Mouse (Mus musculus) liver, postnatal 0 days (tissue): Measurements from ENCODE around the gene Gosr1. TPM values are rescaled to one million over a fixed set of nuclear protein-coding genes. Genes with fewer than 3 reads are reported as not detected.
A peak's percentile ranks its signal among the peaks of the same experiment; 100 is the strongest.

Source experiments
- ATAC-seq: fragments of 200-750 bp; cut with Nextera tagmentation; 2 replicates; pipeline ENCODE4 v1.8.0; 2017; ENCODE audit warnings: mild to moderate bottlenecking, moderate library complexity
- DNase-seq: peaks from one replicate; pipeline ENCODE4 v3.0.0-alpha.2; 2016
- H3K27ac ChIP-seq: fragments of 300-500 bp; sonication (generic); 2 replicates; pipeline ENCODE4 v1.5.1; 2014; ENCODE audit warnings: antibody characterized with exemption, moderate library complexity, mild to moderate bottlenecking, low read depth
- H3K27me3 ChIP-seq: fragments of 300-500 bp; sonication (generic); 2 replicates; pipeline ENCODE4 v1.6.1; 2014; ENCODE audit warnings: low read length, control low read depth, mixed read lengths; ENCODE audit not compliant: insufficient read depth
- H3K36me3 ChIP-seq: fragments of 300-500 bp; sonication (generic); replicated peaks from 2 replicates; pipeline ENCODE4 v1.6.1; 2014; ENCODE audit warnings: mild to moderate bottlenecking, control low read depth, low read length, moderate library complexity, mixed read lengths; ENCODE audit not compliant: insufficient read depth
- H3K4me1 ChIP-seq: fragments of 300-500 bp; sonication (generic); 2 replicates; pipeline ENCODE4 v1.6.1; 2014; ENCODE audit warnings: antibody characterized with exemption, mild to moderate bottlenecking, control low read depth; ENCODE audit not compliant: insufficient read depth
- H3K4me2 ChIP-seq: fragments of 300-500 bp; sonication (generic); 2 replicates; pipeline ENCODE4 v1.6.1; 2014; ENCODE audit warnings: low read depth, mild to moderate bottlenecking, low read length, moderate library complexity, mixed read lengths
- H3K4me3 ChIP-seq: fragments of 300-500 bp; sonication (generic); 2 replicates; pipeline ENCODE4 v1.5.1; 2014; ENCODE audit warnings: low read depth, low read length
- H3K9ac ChIP-seq: fragments of 300-500 bp; sonication (generic); replicated peaks from 2 replicates; pipeline ENCODE4 v1.6.1; 2014; ENCODE audit warnings: mild to moderate bottlenecking, moderate library complexity
- H3K9me3 ChIP-seq: fragments of 300-500 bp; sonication (generic); 2 replicates; pipeline ENCODE4 v1.6.1; 2016; ENCODE audit warnings: mild to moderate bottlenecking, control low read depth, low read length, mixed read lengths
- CTCF ChIP-seq: sonication (generic); IDR thresholded peaks from 2 replicates; pipeline ENCODE4 v1.5.1; 2016; ENCODE audit warnings: antibody characterized with exemption, low read depth
- EP300 ChIP-seq: IDR thresholded peaks from 2 replicates; pipeline ENCODE4 v1.6.1; 2016; ENCODE audit warnings: antibody characterized with exemption, low read depth, mild to moderate bottlenecking
- WGBS: fragments of 180-500 bp; shearing (Covaris S2); extraction: QIAGEN DNeasy Blood & Tissue Kit; methylation state at CpG from one replicate; pipeline ENCODE4 v1.1.7; 2014; ENCODE audit not compliant: insufficient replicate concordance; 5-methylcytosine and 5-hydroxymethylcytosine counted together
- polyA plus RNA-seq: library from polyadenylated mRNA; unstranded; fragments of >200 nt; fragmentation: Nextera tagmentation; extraction: Ambion mirVana; gene quantifications from 2 replicates; pipeline ENCODE4 v1.2.1, GENCODE M21; 2015

Gosr1 gene
- polyA plus RNA-seq, 1 experiment from 2014 or later: 12.9 TPM

GRCm38 (mm10) chr11:76770566-76770965 is 7.2 kb upstream of the Gosr1 start:
- DNase-seq: no peak
- TF ChIP-seq EP300 (no peak), CTCF (no peak)

GRCm38 (mm10) chr11:76763741-76764122 is 353 bp upstream of the Gosr1 start:
- H3K4me3 ChIP-seq: peak overlapping the region; percentile 89; the same call in 1 of the 2 replicates
- 6% methylated on average over 4 of the region's 4 CpGs for WGBS
- H3K9ac ChIP-seq: no peak overlapping the region
- H3K9me3 ChIP-seq: no peaks in the 10 kb centered on the region
- H3K4me2 ChIP-seq: peak overlapping the region; percentile 65
- TF ChIP-seq EP300: no peak
- TF ChIP-seq CTCF: no peak
- ATAC-seq: peak; percentile 18
- H3K4me1 ChIP-seq: peaks cover 2% of the 10 kb centered on the region; the same call in 1 of the 2 replicates
- H3K27ac ChIP-seq: no peak overlapping the region
- no peaks in the 10 kb centered on the region for H3K27me3 ChIP-seq
- DNase-seq: no peak
- H3K36me3 ChIP-seq: peaks cover 12% of the 10 kb centered on the region

More at GRCm38 (mm10) chr11:76770566-76770965, 7.2 kb upstream of the Gosr1 start:
- Histone ChIP-seq H3K4me2 (no peak overlapping the region), H3K4me3 (no peak overlapping the region), H3K9ac (no peak overlapping the region), H3K4me1 (no peaks in the 10 kb centered on the region), H3K27me3 (no peaks in the 10 kb centered on the region), H3K36me3 (no peaks in the 10 kb centered on the region), H3K9me3 (no peaks in the 10 kb centered on the region), H3K27ac (no peak overlapping the region)
- ATAC-seq: no peak
- 72% methylated on average over 5 of the region's 5 CpGs for WGBS

GRCm38 (mm10) chr11:76752276-76752675 is 11.1 kb downstream of the Gosr1 start:
- Histone ChIP-seq H3K4me3 (no peak overlapping the region), H3K27me3 (no peaks in the 10 kb centered on the region), H3K9me3 (no peaks in the 10 kb centered on the region), H3K4me2 (no peak overlapping the region), H3K36me3 (peaks cover 68% of the 10 kb centered on the region), H3K4me1 (no peaks in the 10 kb centered on the region), H3K27ac (no peak overlapping the region), H3K9ac (no peak overlapping the region)
- TF ChIP-seq EP300: no peak
- no peak for TF ChIP-seq CTCF
- DNase-seq (no peak), ATAC-seq (no peak)
- WGBS: 84% methylated on average over 3 of the region's 3 CpGs

GRCm38 (mm10) chr11:76748819-76749218 is 14.6 kb downstream of the Gosr1 start:
- Histone ChIP-seq H3K4me2 (no peak overlapping the region), H3K4me3 (no peak overlapping the region), H3K9ac (no peak overlapping the region), H3K27me3 (no peaks in the 10 kb centered on the region), H3K36me3 (peaks cover 78% of the 10 kb centered on the region), H3K9me3 (no peaks in the 10 kb centered on the region), H3K4me1 (no peaks in the 10 kb centered on the region), H3K27ac (no peak overlapping the region)
- 78% methylated on average over 9 of the region's 9 CpGs for WGBS
- no peak for TF ChIP-seq EP300
- DNase-seq: no peak
- ATAC-seq: peak; percentile 66; the same call in 1 of the 2 replicates

- Histone ChIP-seq H3K4me3 (no peak overlapping the region), H3K9me3 (no peaks in the 10 kb centered on the region), H3K27me3 (no peaks in the 10 kb centered on the region), H3K36me3 (peaks cover 68% of the 10 kb centered on the region), H3K4me2 (no peak overlapping the region), H3K27ac (no peak overlapping the region), H3K9ac (no peak overlapping the region), H3K4me1 (no peaks in the 10 kb centered on the region)
- ATAC-seq (no peak), DNase-seq (no peak)
- TF ChIP-seq EP300 (no peak), CTCF (no peak)
- WGBS: 72% methylated on average over 1 of the region's 1 CpGs
Measured at GRCm38 (mm10) chr11:76745921-76746320, 17.5 kb downstream of the Gosr1 start.

GRCm38 (mm10) chr11:76744550-76744949 is 18.8 kb downstream of the Gosr1 start:
- Histone ChIP-seq H3K27ac (no peak overlapping the region), H3K9me3 (no peaks in the 10 kb centered on the region), H3K9ac (no peak overlapping the region), H3K4me1 (no peaks in the 10 kb centered on the region), H3K36me3 (peaks cover 59% of the 10 kb centered on the region), H3K27me3 (no peaks in the 10 kb centered on the region), H3K4me2 (no peak overlapping the region), H3K4me3 (no peak overlapping the region)
- WGBS: 82% methylated on average over 7 of the region's 7 CpGs
- TF ChIP-seq EP300 (no peak), CTCF (peak; percentile 52)
- no peak for ATAC-seq
- DNase-seq: no peak

- ATAC-seq (no peak), DNase-seq (no peak)
- Histone ChIP-seq H3K9ac (no peak overlapping the region), H3K9me3 (no peaks in the 10 kb centered on the region), H3K27me3 (no peaks in the 10 kb centered on the region), H3K27ac (no peak overlapping the region), H3K4me2 (no peak overlapping the region), H3K36me3 (peaks cover 47% of the 10 kb centered on the region), H3K4me3 (no peak overlapping the region), H3K4me1 (no peaks in the 10 kb centered on the region)
- TF ChIP-seq CTCF: no peak
- no peak for TF ChIP-seq EP300
- WGBS: 90% methylated on average over 7 of the region's 7 CpGs
Measured at GRCm38 (mm10) chr11:76742511-76742910, 20.9 kb downstream of the Gosr1 start.
